ENCODE assay signal across 16 mouse cellular contexts in genomic region chr11:86859236-86859817, GRCm38 (mm10).
"Had no signal": no experiment of that assay in that cellular context is flagged by ENCODE, and none has a peak within 500 bp of the region (broad histone marks: within the 10 kb centered on the region; RNA-seq: fewer than 3 reads in every experiment).

No protein-coding gene starts in this region.

- ATAC-seq: hindbrain, embryonic 16.5 days; inflammation-experienced regulatory T-cells, adult 6 months had no signal

- DNase-seq: kidney, adult 8-10 months; kidney, postnatal 25 days; lung, postnatal 10 days; midbrain, embryonic 14.5 days; right cerebral cortex, postnatal 4 days; spleen, adult 18-20 months; thymus, adult 18-20 months; thymus, postnatal 25 days had no signal

- H3K4me2 ChIP-seq: neural tube, embryonic 15.5 days had no signal

- H3K27ac ChIP-seq: left cerebral cortex, adult 2 months; limb, embryonic 10.5 days; liver, embryonic 14.5 days; midbrain, embryonic 10.5 days; neural tube, embryonic 15.5 days had no signal

- H3K4me1 ChIP-seq: neural tube, embryonic 15.5 days had no signal

- H3K4me3 ChIP-seq: left cerebral cortex, adult 2 months; limb, embryonic 10.5 days; midbrain, embryonic 10.5 days; myocyte; neural tube, embryonic 15.5 days had no signal

- H3K9me3 ChIP-seq: limb, embryonic 10.5 days; midbrain, embryonic 10.5 days; neural tube, embryonic 15.5 days had no signal

- H3K27me3 ChIP-seq: neural tube, embryonic 15.5 days had no signal

- H3K9ac ChIP-seq: liver, embryonic 14.5 days; neural tube, embryonic 15.5 days had no signal

- H3K36me3 ChIP-seq: limb, embryonic 10.5 days; midbrain, embryonic 10.5 days; neural tube, embryonic 15.5 days had no signal
